Mouse (Mus musculus): Measurements from ENCODE around the gene Cul1. TPM values are rescaled to one million over a fixed set of nuclear protein-coding genes. Genes with fewer than 3 reads are reported as not detected.

The Cul1 gene
- total RNA-seq, 4 experiments from 2014 or later, result 105 to 118 (median 113) TPM

DNA sequence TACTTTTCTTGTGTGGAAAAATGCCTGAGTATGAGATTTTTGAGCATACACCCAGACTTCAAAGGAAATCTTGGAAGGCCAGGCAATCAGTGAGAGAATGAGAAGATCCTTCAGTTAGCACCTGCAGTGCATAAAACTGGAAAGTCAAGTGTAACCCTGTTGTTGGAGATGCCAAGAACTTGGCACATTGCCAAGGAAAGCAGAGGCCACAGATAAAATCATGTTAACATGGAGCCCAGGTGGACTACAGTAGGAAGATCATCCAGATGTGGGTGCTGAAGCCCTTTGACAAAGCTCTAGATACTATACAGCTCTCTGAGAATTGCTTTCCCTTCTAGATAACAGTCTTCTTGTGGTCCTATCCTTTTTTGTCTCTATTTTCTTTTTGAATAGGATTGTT lies 19.2 kb downstream of the Cul1 start:
- DNase-seq (ENCODE audit: low spot score in 2 of 2), result no peak

DNA sequence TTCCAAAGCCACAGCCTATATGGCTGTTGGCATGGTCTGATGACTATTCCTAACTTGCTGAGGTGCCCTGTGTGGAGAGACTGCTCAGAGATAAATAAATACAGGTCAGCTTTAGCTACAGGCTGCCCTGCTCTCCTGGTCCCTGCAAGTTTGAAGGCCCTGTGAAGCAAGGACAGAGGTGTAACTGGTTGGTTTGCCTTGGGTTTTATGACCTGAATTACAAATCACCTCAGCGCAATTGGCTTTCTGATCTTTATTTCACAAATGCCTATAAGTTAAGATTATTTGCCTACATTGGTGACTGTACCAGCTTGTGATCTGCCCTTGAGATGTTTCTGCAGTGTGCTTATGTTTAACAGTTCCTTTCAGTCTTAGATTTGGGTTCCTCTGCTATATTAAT lies 28.8 kb downstream of the Cul1 start:
- no peak for DNase-seq (ENCODE audit: low spot score in 2 of 2)

DNA sequence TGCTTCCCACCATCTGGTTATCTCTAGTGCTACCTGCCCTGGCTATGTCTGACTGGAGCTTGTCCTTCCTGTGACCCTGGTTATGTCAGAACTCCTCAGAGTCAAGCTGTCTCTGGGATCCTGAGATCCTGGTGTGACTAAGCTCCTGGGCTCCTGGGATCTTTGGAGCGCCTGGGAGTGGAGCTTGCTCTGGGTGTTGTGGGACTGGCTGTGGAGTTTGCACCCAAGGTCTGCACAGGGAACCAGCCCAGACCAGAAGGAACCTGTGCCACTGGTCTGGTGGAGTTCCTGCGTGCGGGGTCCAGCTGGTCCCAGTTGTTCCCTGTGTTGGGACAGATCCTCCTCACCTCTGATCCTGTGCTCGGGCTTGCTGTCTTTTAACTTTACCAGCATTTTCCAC lies 41.4 kb downstream of the Cul1 start:
- DNase-seq (ENCODE audit: low spot score in 2 of 2), result no peak

DNA sequence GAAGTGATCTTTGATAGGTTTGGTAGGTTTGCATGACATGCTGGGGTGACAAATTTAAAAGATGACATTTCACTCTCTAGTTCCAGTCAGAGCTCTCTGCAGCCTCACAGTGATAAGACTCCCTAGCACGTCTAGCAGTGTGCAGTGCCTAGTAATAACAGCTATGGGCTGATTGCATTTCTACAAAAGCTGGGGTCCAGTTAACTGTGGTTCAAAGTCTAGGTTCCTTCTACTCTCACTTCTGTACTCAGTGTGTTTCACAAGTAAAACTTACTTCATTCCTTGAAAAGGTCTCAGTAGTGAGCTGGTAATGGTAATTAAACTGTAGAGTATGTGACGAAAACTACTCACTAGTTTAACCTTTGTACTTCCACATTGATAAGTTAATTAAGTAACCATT lies 66.8 kb downstream of the Cul1 start:
- no peak for DNase-seq (ENCODE audit: low spot score in 2 of 2)

DNA sequence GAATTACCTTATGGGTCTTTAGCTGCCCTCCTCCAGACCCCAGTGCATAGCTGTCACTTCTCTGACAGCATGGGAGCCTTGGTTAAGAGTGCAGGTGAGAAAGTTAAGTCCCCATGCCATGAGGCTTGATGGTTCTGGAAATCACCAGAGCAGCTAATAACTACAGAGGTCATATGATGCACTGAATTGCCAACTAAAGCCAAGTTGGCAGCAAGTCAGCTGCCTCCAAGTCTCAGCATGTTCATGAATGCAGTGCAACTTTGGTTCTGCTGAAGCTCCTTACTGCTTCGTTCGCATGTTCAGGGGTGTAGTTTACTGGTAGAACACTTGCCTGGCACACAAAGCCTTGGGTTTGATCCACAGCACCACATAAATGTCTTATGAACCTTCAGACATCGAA lies 69.2 kb downstream of the Cul1 start:
- no peak for DNase-seq (ENCODE audit: low spot score in 2 of 2)

DNA sequence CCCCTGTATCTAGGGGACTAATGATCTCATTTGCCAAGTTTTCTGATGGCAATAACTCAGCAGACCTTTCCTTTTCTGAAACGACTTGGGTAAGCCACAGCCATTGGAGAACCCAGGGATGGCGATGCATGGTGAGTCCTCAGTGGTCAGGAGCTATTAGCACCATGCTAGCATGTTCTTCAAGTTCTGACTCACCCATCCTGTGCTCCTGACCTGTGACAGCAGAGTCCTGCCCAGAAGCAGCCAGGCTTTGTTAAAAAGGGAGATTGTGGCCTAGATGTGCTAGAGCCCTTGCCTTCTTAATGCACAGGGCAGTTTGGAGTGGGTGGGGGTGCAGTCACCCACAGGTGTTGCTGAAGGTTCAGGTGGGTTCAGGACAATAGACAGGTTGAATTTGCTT lies 71.8 kb downstream of the Cul1 start:
- DNase-seq (ENCODE audit: low spot score in 2 of 2), result no peak

DNA sequence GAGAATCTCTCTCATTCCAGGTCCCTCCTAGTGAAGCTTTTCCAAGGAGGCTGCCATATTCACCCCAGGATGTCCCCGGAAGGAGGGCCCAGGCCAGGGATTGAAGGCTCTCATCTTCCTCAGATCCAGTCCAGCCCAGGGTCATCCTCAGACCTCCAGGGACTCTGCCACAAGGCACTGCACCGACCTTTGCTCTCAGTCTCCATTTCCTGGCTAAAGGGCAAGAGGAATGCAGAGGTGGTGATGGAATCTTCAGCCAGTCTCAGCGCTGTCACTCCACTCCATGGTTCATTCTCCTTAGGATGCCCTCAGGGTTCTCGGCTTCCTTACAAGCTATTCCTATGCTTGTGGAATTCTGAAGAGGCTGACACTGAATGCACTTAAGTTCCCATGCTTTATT lies 73.2 kb downstream of the Cul1 start:
- DNase-seq (ENCODE audit: low spot score in 2 of 2), result no peak

DNA sequence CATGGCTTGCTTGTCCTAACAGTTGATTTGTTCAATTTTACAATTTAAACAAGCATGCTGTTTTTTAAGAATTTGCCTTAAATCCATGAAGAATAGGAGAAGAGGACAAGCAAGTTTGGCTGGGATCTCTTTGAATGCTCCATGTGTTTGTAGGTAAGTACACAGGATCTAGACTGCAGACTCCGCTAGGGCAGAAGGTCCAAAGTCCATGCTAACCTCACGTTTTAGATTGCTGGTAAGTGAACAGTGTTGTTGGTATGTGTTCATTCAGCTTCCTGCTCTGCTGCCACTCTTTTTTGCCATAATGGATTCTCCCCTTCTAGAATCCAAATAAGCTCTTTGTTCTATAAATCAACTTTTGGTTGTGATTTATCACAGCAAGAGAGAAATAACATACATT lies 73.9 kb downstream of the Cul1 start:
- no peak for DNase-seq (ENCODE audit: low spot score in 2 of 2)

DNA sequence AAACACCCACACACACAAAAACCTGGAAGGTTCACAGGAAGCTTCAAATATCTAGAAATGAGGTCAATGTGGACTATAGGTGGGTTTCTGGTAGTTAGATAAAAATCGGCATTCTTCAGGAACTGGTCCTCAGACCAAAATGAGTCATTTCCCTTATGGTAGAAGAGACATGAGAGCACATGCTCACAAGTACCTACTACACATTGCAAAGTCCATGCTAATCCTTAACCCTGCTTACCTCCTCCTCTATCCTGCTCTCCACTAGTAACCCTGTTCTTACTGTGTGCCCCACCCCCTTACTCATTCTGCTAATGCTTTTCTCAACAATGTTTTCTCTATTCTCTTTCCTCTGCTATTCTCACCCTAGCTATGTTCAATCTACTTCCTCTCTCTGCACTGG lies 74.5 kb downstream of the Cul1 start:
- DNase-seq (ENCODE audit: low spot score in 2 of 2), result no peak

DNA sequence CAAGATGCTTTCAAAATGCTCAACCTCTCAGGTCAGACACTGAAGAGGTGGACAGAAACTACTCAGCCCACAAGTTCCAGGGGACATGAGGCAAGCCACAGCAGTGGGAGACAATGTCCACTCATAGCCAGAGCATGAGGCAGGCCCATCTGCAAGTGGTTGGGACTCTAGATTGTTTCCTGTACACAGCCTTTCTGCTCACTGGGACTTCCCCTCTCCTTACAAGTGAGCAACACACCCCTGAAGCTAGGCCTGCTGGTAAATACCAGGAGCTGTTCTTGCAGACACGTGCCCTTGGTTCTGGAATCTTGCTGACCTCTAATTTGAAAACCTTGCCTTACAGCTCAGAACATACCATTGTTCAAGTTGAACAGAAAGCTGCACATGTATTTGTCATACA lies 79.3 kb downstream of the Cul1 start:
- DNase-seq (ENCODE audit: low spot score in 2 of 2), result no peak

DNA sequence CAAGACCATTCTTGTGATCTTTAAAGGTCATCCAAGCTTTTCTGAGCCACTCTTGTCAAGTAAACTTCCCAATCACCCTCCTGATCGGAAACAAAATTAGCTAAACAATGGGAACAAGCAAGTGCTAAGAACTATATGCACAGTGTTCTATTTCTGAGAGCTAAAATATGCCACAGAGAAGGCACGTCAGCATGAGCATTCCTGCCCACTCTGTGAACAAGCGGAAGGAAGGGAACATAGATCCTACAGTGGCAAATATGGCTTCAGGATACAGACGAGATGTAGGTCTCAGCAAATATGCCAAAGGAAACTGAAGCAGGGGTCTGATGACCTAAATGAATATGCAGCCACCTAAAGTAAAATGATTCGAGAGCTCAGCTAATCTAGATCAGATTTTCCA lies 82.1 kb downstream of the Cul1 start:
- no peak for DNase-seq (ENCODE audit: low spot score in 2 of 2)

DNA sequence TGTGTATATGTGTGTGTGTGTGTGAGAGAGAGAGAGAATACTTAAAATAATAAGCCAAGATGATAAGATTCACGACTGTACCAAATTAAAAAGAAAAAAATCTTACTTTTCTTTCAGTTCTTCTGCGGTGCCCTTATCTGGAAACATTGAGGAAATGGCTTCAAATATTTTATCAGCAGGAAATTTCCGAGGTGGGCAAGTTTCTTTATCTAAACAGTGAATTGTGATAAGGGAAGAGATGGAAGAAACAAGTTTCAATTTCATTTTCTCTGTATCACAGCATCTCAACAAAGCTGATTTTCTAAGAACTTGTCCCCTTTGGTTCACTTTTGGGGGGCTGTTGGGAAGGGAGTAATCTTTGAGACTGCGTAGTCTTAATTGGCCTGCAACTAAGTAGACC lies 99.1 kb downstream of the Cul1 start:
- no peak for DNase-seq (ENCODE audit: low spot score in 2 of 2)

DNA sequence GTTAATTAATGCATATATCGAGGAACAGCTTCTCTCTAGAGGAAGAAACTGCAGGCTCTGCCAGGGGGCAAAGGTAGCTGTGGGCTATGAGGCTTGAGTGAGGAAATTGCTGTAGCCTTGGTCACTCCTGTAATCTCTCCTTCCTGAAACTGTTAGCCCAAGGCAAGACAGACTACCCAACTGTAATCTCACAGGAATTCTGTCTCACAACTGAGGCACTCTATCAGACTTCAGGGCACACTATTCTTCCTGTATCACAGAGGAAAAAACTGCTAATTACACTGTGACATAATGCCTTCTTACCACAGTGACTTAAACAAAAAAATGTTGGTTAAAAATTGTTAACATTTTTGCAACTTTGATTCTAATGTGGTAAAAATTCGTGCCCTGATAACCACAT lies 106.1 kb downstream of the Cul1 start:
- DNase-seq (ENCODE audit: low spot score in 2 of 2), result no peak

DNA sequence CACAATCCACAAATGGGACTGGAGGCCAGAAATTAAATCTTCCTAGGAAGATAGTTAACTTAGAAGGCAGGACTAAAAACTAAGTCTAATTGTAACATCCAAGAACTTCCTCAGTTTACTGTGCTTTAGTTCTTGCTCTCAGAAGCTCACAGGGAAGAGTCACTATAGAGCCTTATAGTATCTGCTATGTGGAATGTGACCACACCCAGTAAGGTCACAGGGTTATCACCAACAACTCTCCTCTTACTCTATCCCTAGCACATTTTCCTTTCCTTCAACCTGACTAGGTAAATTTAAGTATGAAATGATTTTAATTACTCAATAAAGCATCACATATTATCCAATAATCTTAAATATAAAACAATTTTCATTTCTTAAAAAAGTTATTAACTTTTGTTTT lies 107.2 kb downstream of the Cul1 start:
- DNase-seq (ENCODE audit: low spot score in 2 of 2), result no peak

DNA sequence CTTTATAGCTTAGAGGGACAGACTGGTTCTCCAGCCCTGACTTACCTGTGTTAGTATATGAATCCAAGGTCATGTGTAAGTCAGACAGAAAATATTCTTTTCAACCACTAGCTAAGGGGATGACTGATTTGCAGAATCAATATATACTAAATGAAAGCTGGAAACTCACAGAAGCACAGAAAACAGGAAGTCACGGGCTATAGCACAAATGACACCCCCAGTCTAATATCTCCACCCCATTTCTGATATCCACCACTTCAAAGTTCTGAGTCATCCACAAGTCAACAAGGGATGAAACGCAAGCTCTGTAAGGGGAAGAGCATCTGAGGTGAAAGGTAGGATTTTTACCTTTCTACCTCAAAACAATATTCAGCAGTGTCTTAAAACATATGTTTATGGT lies 107.6 kb downstream of the Cul1 start:
- DNase-seq (ENCODE audit: low spot score in 2 of 2), result no peak

DNA sequence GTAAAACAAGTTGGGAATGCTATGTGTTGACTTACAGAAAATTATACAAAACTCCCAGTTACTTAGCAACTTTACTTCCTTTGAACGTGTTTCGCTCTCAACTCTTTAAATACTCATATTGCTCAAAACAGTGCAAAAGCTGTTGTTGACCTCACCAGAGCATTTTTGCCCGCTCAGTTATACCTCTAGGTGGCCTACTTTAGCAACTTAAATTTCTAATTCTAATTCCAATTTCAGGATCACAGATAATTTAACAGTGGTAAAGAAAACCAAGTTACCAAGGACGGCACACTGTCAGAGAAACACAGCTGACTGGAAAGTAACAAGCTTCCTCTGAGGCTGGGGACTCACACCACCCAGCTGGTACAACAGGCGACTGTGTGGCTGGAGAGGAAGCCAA lies 108.2 kb downstream of the Cul1 start:
- DNase-seq (ENCODE audit: low spot score in 2 of 2), result no peak

DNA sequence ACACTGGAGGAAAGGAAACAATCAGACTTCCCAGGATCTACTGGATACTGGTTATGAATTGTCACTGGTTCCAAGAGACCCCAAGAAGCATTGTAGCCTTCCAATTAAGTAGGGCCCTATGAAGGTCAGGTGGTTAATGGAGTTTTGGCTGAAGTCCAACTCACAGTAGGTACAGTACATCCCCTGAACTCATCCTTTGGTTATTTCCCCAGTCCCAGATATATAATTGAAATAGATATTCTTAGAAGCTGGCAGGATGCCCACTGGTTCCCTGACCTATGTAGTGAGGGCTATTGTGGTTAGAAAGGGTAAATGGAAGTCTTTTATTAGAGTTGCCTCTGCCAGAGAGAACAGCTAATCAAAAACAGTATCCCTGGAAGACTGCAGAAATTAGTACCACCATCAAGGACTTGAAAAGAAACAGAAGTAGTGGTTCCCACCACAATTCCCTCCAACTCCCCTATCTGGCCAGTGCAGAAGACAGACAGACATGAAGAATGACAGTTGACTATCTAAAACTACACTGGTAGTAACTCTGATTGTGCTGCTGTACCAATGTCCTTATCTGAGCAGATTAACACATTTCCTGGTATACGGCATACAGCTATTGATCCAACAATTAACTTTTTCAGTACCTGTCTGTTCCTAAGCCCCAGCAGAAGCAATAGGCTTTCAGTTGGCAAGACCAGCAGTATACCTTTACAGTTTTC lies 112.3 kb downstream of the Cul1 start:
- no peak for DNase-seq (ENCODE audit: low spot score in 2 of 2)

DNA sequence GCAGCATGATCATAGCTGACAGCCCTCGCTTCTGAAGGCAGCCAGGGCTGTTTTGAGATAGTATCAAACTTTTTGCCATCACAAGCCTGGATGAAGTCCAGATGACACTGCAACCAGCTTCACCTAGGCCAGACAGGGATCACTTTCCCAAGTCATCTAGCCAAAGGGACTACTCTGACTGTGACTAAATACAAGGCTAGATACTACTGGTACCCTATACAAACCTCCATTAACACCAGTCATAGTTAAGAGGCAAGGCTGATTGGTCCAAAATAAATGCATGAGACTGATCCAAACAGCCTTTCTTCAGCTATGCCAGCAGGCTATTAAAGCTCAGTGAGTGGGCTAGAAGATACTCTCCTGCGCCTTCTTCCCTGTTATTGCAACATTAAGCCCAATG lies 119.7 kb downstream of the Cul1 start:
- DNase-seq (ENCODE audit: low spot score in 2 of 2), result no peak

Other genes starting within 250 kb of the Cul1 start
- 10 to 100 TPM; 13.4 to 16.8 (median 15.1) TPM for gene Ezh2, start 141.9 kb downstream of the Cul1 start, total RNA-seq (2022)

Data from left cerebral cortex, adult 8-10 months (tissue).